Mouse (Mus musculus): ENCODE results near the gene Map3k13.
"Not testable (repeated sequence)": the region's sequence is repeated elsewhere in the genome, so short reads cannot be mapped to it uniquely, and the experiment has no call there.

Map3k13 gene

GRCm38 (mm10) chr16:21807786-21808185, 13.6 kb downstream of the Map3k13 start:
- DNase-seq (ENCODE audit: low spot score in 2 of 2) = not testable (repeated sequence)

DNA sequence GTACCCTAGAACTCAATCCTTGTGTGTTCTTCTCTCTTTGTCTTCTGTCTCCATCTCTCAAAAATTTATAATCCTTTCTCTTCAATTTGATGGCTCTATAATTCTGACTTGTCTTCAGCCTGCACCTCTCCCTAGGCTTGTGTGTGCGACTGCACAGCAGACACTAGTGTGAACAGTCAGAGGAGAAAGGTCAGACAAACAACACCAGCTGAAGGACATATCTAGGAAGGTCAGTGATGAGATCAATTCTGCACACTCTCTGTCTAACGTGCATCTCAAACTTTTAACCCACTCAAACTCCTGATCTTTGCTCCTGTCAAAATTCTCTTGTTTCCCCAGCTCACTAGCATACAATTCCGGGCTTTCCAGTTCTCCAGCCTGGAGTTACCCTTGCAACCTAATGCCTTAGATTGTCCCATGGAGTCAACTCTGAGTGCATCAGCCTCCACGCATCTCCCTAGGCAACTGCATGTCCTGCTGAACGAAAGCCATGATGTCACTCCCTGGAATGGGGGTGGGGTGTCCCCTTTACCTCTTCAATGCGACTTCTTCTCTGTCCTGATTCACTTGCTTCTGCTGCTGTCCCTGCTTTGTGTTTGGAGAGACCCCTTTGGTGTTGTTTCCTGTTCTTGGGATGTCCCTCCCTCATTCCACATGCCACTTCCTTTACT, 19.2 kb downstream of the Map3k13 start:
- DNase-seq (ENCODE audit: low spot score in 2 of 2) = no peak

GRCm38 (mm10) chr16:21814861-21815668, 20.9 kb downstream of the Map3k13 start:
- peak; percentile 27 to 41 for DNase-seq (ENCODE audit: low spot score in 2 of 2)

- DNase-seq (ENCODE audit: low spot score in 2 of 2) = no peak
Observed at GRCm38 (mm10) chr16:21815669-21816010, 21.5 kb downstream of the Map3k13 start.

GRCm38 (mm10) chr16:21818132-21818531, 24.0 kb downstream of the Map3k13 start:
- DNase-seq (ENCODE audit: low spot score in 2 of 2) = no peak

DNA sequence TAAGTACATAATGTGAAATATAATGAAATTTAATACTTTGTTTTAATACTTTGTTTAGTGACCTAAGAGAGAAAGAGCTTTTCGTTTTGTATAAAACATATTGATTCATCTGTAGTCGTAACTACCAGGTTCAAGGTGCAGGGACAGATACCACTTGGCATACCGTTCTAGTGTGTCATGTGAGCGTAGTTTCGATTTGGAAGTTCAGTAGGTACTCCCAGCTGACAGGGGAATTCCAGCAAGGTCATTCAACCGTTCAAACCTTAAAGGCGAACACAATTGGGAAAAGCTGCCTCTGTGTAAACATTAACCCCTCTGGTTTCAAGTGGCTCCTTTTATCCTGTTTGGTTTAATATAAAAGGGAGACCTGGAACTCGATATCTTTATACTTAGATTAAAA, 24.5 kb downstream of the Map3k13 start:
- no peak for DNase-seq (ENCODE audit: low spot score in 2 of 2)

DNA sequence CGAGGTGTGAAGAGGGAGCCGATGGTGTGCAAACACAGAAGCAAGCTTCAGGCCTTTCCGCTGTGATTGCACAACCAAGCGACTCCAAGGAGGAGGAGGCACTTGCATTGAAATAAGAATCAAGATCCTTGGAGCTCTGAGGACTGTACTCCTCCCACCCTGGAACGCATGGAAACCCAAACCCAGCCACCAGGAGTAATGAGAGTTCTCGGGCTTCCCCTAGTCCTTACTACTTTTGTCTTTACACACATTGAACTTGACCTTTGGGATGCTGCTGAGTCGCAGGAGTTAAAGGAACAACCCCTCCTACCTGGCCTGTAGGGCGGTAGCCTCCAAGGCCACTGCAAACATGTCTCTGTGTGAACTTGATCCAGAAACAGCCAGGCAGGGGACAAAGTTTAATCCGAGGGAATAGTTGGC, 31.5 kb downstream of the Map3k13 start:
- no peak for DNase-seq (ENCODE audit: low spot score in 2 of 2)

GRCm38 (mm10) chr16:21827153-21827552, 33.0 kb downstream of the Map3k13 start:
- no peak for DNase-seq (ENCODE audit: low spot score in 2 of 2)

DNA sequence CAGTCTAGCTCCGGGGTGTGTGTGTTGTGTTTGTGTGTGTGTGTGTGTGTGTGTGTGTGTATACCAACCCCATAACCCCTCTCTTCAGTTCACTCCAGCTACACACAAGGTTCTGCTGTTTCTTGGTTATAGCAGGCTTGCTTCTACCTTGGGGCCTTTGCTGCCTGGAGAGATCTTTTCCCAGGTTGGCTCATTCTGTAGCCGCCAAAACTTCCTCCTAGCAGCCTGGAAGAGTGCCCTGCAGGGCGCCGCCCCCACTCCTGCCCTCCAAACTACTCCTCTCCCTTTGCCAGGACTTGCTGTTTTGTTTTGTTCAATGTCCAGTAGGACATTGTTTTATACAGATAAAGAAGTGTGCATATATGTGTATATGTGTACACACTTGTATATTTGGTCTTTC, 33.4 kb downstream of the Map3k13 start:
- DNase-seq (ENCODE audit: low spot score in 2 of 2) = no peak

DNA sequence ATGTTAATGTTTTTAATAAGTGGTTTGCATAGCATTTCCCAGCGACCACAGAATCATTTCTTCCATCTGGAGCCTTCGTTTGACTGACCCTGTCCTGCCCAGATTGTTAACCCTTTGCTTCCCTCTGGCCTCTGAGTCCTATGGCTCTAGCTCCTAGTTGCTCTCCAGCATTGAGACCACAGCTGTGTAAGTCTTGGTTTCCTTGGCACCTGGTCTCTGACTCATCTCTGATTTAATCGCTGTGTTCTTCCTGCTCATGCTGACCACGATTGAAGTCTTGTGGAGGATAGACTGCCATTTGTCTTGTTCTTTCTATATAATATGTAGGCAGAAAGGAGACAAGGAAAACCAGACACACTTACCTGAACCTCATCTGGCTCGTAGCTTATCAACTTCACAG, 35.6 kb downstream of the Map3k13 start:
- no peak for DNase-seq (ENCODE audit: low spot score in 2 of 2)

DNA sequence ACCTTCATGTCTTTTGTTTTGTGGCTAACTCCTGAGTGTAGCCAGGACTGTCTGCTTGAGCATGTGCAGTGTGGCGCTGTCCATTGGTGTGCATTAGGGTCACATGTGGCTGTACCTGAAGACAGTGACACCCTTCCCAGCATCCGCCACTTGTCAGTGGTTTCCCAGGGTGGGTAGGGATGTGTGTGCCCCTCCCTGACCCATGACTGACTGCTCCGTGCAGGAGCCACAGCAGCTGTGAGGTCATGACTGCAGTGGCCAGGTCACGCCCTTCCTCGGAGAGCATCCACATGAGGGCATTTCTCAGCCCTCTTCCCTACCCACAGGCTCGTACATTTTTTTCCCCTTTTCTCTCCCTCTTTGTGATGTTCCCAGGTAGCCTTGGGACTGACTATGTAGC, 36.6 kb downstream of the Map3k13 start:
- DNase-seq (ENCODE audit: low spot score in 2 of 2) = no peak

GRCm38 (mm10) chr16:21831764-21832163, 37.6 kb downstream of the Map3k13 start:
- DNase-seq (ENCODE audit: low spot score in 2 of 2) = no peak

DNA sequence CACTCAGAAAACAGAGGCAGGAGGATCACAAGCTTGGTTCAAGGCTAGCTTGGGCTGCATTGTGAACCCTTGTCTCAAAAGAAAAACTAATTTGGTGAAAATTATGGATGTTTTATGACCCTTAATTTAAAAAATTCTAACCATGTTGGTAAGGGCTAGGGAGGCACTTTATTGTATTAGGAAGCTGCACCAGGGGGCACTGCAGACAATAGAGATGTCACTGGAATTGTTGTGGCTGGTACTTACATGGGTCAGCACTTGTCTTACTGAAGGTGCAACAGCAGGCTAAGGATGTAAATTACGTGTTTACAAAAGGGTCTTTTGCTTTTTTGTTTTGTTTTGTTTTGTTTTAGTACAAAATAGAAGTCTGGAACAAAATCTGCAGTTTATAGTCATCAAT, 39.3 kb downstream of the Map3k13 start:
- no peak for DNase-seq (ENCODE audit: low spot score in 2 of 2)

DNA sequence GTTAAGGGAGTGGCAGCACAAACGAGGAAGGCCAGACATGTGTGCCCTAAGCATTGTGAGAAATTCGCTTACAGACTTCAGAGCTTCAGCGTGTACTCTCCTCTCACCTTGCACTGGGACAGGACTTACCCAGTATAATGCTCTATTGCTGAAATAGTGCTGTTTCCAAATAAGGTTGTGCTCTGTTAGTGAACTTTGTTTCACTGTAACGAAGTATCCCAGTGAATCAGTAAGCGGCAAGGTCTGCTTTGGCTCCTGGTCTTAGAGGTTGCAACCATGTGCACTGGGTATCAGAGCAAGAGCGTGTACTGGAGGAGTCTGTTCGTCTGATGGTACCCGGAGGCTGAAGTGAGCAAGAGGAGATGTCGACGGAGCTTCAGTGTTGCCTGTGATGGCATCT, 39.8 kb downstream of the Map3k13 start:
- no peak for DNase-seq (ENCODE audit: low spot score in 2 of 2)

DNA sequence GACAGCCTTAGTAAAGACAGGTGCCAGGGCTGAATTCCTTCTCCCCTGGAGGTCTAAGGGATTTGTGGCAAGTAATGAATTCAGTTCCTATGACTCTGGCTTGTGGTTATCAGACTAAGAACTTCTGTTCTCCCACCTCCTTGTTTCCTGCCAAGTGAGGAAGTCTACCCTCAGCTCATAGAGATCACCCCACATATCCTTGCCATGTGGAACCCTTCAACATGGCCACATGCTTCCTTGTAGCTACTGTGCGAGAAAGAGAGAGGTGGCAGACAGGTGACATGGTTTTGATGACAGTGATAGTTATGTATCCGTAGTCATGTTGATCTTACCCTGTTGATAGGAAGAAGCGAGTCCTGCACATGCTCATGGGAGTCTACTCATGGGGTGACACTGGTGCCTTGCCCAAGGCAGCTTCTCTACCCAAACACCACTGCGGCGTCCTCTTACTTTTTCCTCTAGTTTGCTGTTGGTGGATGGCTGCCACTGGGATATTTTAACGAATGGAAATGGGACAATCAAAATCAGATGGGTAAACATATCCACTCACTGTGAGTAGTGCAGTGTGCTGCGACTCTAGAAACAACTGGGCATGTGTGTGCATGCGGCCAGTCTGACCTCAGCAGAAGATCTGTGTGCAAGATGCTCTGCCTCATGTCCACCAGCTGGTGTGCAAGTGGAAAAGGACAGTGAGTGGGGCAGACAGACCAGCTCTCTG, 40.9 kb downstream of the Map3k13 start:
- no peak for DNase-seq (ENCODE audit: low spot score in 2 of 2)

DNA sequence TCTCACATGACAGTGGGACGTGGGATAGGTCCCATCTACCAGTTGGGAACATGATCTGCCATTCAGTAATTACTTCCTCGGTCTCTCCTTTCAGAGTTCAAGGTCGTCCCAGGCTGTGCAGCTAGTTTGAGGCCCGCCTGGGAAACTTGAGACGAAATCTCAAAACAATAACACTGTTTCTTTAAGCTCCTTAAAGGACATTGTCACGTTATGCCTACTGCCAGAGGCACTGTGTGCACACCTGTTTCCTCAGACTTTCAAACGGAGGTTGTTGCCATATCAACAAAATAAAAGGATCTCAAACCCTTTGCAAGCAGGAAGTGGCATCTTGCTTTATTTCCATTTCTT, 41.4 kb downstream of the Map3k13 start:
- no peak for DNase-seq (ENCODE audit: low spot score in 2 of 2)

GRCm38 (mm10) chr16:21836311-21837072, 42.3 kb downstream of the Map3k13 start:
- DNase-seq (ENCODE audit: low spot score in 2 of 2) = peak in 1 of 2 experiments; percentile 8

DNA sequence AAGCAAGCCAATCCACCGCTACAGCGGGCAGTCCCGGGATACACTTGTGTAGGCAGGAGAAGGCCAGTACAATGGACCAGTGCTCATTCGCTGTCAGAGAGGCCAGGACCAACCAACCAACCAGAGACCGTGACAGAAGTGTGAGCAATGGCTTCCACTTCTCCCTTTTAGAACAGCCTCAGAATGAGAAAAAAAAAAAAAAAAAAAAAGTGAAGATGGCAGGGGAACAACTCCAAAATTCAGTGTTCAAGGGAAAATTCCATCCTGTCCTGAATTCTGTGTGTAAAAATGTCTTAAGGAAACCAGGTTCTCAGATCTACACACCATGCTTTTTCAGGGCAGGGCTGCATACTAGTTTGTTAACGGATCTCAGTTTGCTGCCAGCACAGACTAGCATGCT, 43.5 kb downstream of the Map3k13 start:
- no peak for DNase-seq (ENCODE audit: low spot score in 2 of 2)

GRCm38 (mm10) chr16:21845800-21846671, 51.9 kb downstream of the Map3k13 start:
- peak; percentile 33 to 35 for DNase-seq (ENCODE audit: low spot score in 2 of 2)

DNA sequence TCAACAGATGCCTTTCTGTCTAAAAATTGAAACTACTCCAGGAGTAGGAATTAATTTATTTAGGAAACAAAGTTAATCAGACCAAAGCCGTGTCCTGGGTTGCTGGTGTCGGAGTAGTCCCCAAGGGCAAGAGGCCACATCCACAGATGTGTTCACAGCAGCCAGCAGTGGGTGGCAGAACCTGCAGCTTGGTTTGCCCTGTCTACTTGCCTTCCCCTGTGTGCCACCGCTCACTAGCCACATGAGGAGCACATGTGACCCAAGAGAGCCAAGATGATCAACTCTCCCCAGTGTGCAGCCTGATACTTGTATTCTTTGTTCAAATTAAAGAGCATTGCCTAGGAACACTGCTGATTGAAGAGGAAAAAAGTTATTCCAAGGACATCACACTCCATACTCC, 54.3 kb downstream of the Map3k13 start:
- DNase-seq (ENCODE audit: low spot score in 2 of 2) = no peak

- DNase-seq (ENCODE audit: low spot score in 2 of 2) = no peak
Observed at GRCm38 (mm10) chr16:21848847-21849246, 54.7 kb downstream of the Map3k13 start.

Data from spleen, postnatal 36 days (tissue).